Mouse (Mus musculus) liver, embryonic 11.5 days (tissue): ENCODE measurements around the gene Ahnak2. TPM values are rescaled to one million over a fixed set of nuclear protein-coding genes. Genes with fewer than 3 reads are reported as not detected.
A peak's percentile ranks its signal among the peaks of the same experiment; 100 is the strongest.

Experiments used
- ATAC-seq: fragments of 200-750 bp; cut with Nextera tagmentation; replicated peaks from 2 replicates; pipeline ENCODE4 v1.8.0; 2017; ENCODE audit warnings: moderate number of reproducible peaks, mild to moderate bottlenecking, moderate TSS enrichment, moderate library complexity; ENCODE audit not compliant: low FRiP score
- DNase-seq: peaks from one replicate; pipeline ENCODE4 v3.0.0-alpha.2; 2017; ENCODE audit warnings: low spot score
- H3K27ac ChIP-seq: fragments of 300-500 bp; sonication (generic); 2 replicates; pipeline ENCODE4 v1.5.1; 2014; ENCODE audit warnings: mild to moderate bottlenecking, low read depth, low read length, control low read depth
- H3K27me3 ChIP-seq: fragments of 300-500 bp; sonication (generic); replicated peaks from 2 replicates; pipeline ENCODE4 v1.6.1; 2014; ENCODE audit warnings: low read length, mixed read lengths; ENCODE audit not compliant: control insufficient read depth, insufficient read depth
- H3K36me3 ChIP-seq: fragments of 300-500 bp; sonication (generic); 2 replicates; pipeline ENCODE4 v1.6.1; 2014; ENCODE audit warnings: mild to moderate bottlenecking, low read length, moderate library complexity, mixed read lengths; ENCODE audit not compliant: control insufficient read depth, insufficient read depth
- H3K4me1 ChIP-seq: fragments of 300-500 bp; sonication (generic); replicated peaks from 2 replicates; pipeline ENCODE4 v1.6.1; 2014; ENCODE audit warnings: low read length, mixed read lengths; ENCODE audit not compliant: control insufficient read depth, insufficient read depth
- H3K4me2 ChIP-seq: fragments of 300-500 bp; sonication (generic); 2 replicates; pipeline ENCODE4 v1.6.1; 2014; ENCODE audit warnings: mild to moderate bottlenecking, control low read depth, moderate library complexity
- H3K4me3 ChIP-seq: fragments of 300-500 bp; sonication (generic); 2 replicates; pipeline ENCODE4 v1.5.1; 2014; ENCODE audit warnings: low read depth, low read length, control low read depth
- H3K9ac ChIP-seq: fragments of 300-500 bp; sonication (generic); 2 replicates; pipeline ENCODE4 v1.6.1; 2014; ENCODE audit warnings: low read depth, low read length, control low read depth
- H3K9me3 ChIP-seq: fragments of 300-500 bp; sonication (generic); 2 replicates; pipeline ENCODE4 v1.6.1; 2016; ENCODE audit warnings: low read length, inconsistent platforms, mixed read lengths; ENCODE audit not compliant: control insufficient read depth
- WGBS: fragments of 180-500 bp; shearing (Covaris S2); extraction: QIAGEN DNeasy Blood & Tissue Kit; methylation state at CpG from one replicate; pipeline ENCODE4 v1.1.7; 2014; 5-methylcytosine and 5-hydroxymethylcytosine counted together
- polyA plus RNA-seq: library from polyadenylated mRNA; unstranded; fragments of >200 nt; fragmentation: Nextera tagmentation; extraction: Ambion mirVana; gene quantifications from 2 replicates; pipeline ENCODE4 v1.2.1, GENCODE M21; 2014

Ahnak2 gene
- polyA plus RNA-seq, 1 experiment from 2014 or later, result 0.34 TPM

- Histone ChIP-seq H3K9me3 (no peaks in the 10 kb centered on the region), H3K9ac (no peak overlapping the region), H3K27me3 (peaks cover 54% of the 10 kb centered on the region), H3K4me3 (no peak overlapping the region), H3K4me1 (peaks cover 14% of the 10 kb centered on the region), H3K27ac (no peak overlapping the region), H3K36me3 (no peaks in the 10 kb centered on the region), H3K4me2 (no peak overlapping the region)
- DNase-seq (no peak), ATAC-seq (no peak)
- WGBS, result 59% methylated on average over 13 of the region's 13 CpGs
Observed at GRCm38 (mm10) chr12:112804046-112804445, 1.6 kb upstream of the Ahnak2 start.

- Histone ChIP-seq H3K4me2 (no peak overlapping the region; the same call in 1 of the 2 replicates), H3K36me3 (no peaks in the 10 kb centered on the region), H3K4me3 (no peak overlapping the region), H3K4me1 (peaks cover 10% of the 10 kb centered on the region; the same call in 1 of the 2 replicates), H3K27me3 (peaks cover 55% of the 10 kb centered on the region), H3K9ac (no peak overlapping the region), H3K9me3 (no peaks in the 10 kb centered on the region), H3K27ac (no peak overlapping the region)
- DNase-seq, result no peak
- ATAC-seq, result no peak
- 13% methylated on average over 3 of the region's 3 CpGs for WGBS
Observed at GRCm38 (mm10) chr12:112802917-112803316, 460 bp upstream of the Ahnak2 start.

GRCm38 (mm10) chr12:112800476-112800875 lies 2.0 kb downstream of the Ahnak2 start:
- peak; percentile 68 for DNase-seq
- Histone ChIP-seq H3K27ac (no peak overlapping the region), H3K4me3 (no peak overlapping the region), H3K4me2 (no peak overlapping the region), H3K27me3 (peaks cover 59% of the 10 kb centered on the region), H3K9ac (no peak overlapping the region), H3K9me3 (no peaks in the 10 kb centered on the region), H3K4me1 (peaks cover 13% of the 10 kb centered on the region), H3K36me3 (no peaks in the 10 kb centered on the region)
- WGBS, result 6% methylated on average over 4 of the region's 4 CpGs
- ATAC-seq, result peak; percentile 44

- no peaks in the 10 kb centered on the region for H3K9me3 ChIP-seq
- peaks cover 49% of the 10 kb centered on the region for H3K27me3 ChIP-seq
- H3K4me2 ChIP-seq, result no peak overlapping the region
- H3K4me3 ChIP-seq, result no peak overlapping the region
- no peak for ATAC-seq
- DNase-seq, result no peak
- H3K27ac ChIP-seq, result no peak overlapping the region
- peaks cover 13% of the 10 kb centered on the region for H3K4me1 ChIP-seq
- no peak overlapping the region for H3K9ac ChIP-seq
- 73% methylated on average over 10 of the region's 10 CpGs for WGBS
- H3K36me3 ChIP-seq, result no peaks in the 10 kb centered on the region
Observed at GRCm38 (mm10) chr12:112799237-112799970, 3.1 kb downstream of the Ahnak2 start.

- Histone ChIP-seq H3K4me1 (peaks cover 16% of the 10 kb centered on the region), H3K9me3 (no peaks in the 10 kb centered on the region), H3K27me3 (peaks cover 43% of the 10 kb centered on the region), H3K4me2 (no peak overlapping the region), H3K36me3 (no peaks in the 10 kb centered on the region), H3K4me3 (no peak overlapping the region), H3K9ac (no peak overlapping the region), H3K27ac (no peak overlapping the region)
- DNase-seq, result no peak
- 65% methylated on average over 5 of the region's 5 CpGs for WGBS
- ATAC-seq, result no peak
Observed at GRCm38 (mm10) chr12:112798716-112799115, 3.7 kb downstream of the Ahnak2 start.

GRCm38 (mm10) chr12:112798332-112798681 lies 4.2 kb downstream of the Ahnak2 start:
- no peak for DNase-seq
- no peak for ATAC-seq
- no peak overlapping the region for H3K4me3 ChIP-seq
- H3K27ac ChIP-seq, result no peak overlapping the region
- H3K9ac ChIP-seq, result no peak overlapping the region
- no peaks in the 10 kb centered on the region for H3K9me3 ChIP-seq
- peaks cover 16% of the 10 kb centered on the region for H3K4me1 ChIP-seq
- peaks cover 38% of the 10 kb centered on the region for H3K27me3 ChIP-seq
- no peaks in the 10 kb centered on the region for H3K36me3 ChIP-seq
- 44% methylated on average over 5 of the region's 5 CpGs for WGBS
- no peak overlapping the region for H3K4me2 ChIP-seq

- peaks cover 33% of the 10 kb centered on the region for H3K27me3 ChIP-seq
- H3K27ac ChIP-seq, result no peak overlapping the region
- no peaks in the 10 kb centered on the region for H3K9me3 ChIP-seq
- no peak overlapping the region for H3K4me2 ChIP-seq
- no peaks in the 10 kb centered on the region for H3K36me3 ChIP-seq
- H3K4me3 ChIP-seq, result no peak overlapping the region
- ATAC-seq (no peak), DNase-seq (no peak)
- 64% methylated on average over 15 of the region's 15 CpGs for WGBS
- H3K9ac ChIP-seq, result no peak overlapping the region
- peaks cover 16% of the 10 kb centered on the region for H3K4me1 ChIP-seq
Observed at GRCm38 (mm10) chr12:112797672-112798331, 4.7 kb downstream of the Ahnak2 start.

GRCm38 (mm10) chr12:112796551-112797510 lies 5.6 kb downstream of the Ahnak2 start:
- Histone ChIP-seq H3K36me3 (no peaks in the 10 kb centered on the region), H3K4me3 (no peak overlapping the region), H3K27ac (no peak overlapping the region), H3K9me3 (no peaks in the 10 kb centered on the region), H3K4me2 (no peak overlapping the region), H3K4me1 (peaks cover 10% of the 10 kb centered on the region), H3K27me3 (peaks cover 24% of the 10 kb centered on the region), H3K9ac (no peak overlapping the region; the same call in 1 of the 2 replicates)
- no peak for DNase-seq
- WGBS, result 45% methylated on average over 17 of the region's 17 CpGs
- no peak for ATAC-seq
